Mouse (Mus musculus) myocyte (in vitro differentiated cells): ENCODE data around the gene Agap2.

ENCODE experiments used
- MAX ChIP-seq: IDR thresholded peaks from one replicate; pipeline ENCODE4 v1.6.1; 2011; ENCODE audit warnings: low read depth, mild to moderate bottlenecking, control low read depth
- MYOD1 ChIP-seq, 3 experiments: IDR thresholded peaks; one replicate each; pipeline ENCODE4 v1.6.1; 2011; ENCODE audit warnings: control low read depth in 2 of 3, low read depth in 2 of 3, mild to moderate bottlenecking in 2 of 3, moderate library complexity in 1 of 3; ENCODE audit not compliant: insufficient read length in 2 of 3, control insufficient read depth in 1 of 3
- POLR2A ChIP-seq: IDR thresholded peaks from one replicate; pipeline ENCODE4 v1.6.1; 2011; ENCODE audit warnings: low read depth, mild to moderate bottlenecking, control low read depth, moderate library complexity; ENCODE audit not compliant: insufficient read length
- POLR2AphosphoS2 ChIP-seq: IDR thresholded peaks from one replicate; pipeline ENCODE4 v1.6.1; 2011; ENCODE audit warnings: low read depth, control low read depth; ENCODE audit not compliant: insufficient read length
- SRF ChIP-seq: IDR thresholded peaks from one replicate; pipeline ENCODE4 v1.6.1; 2011; ENCODE audit warnings: low read depth; ENCODE audit not compliant: control insufficient read depth, insufficient read length
- TCF12 ChIP-seq: IDR thresholded peaks from one replicate; pipeline ENCODE4 v1.6.1; 2011; ENCODE audit warnings: mild to moderate bottlenecking, control low read depth; ENCODE audit not compliant: poor library complexity, insufficient read depth, severe bottlenecking
- USF1 ChIP-seq: IDR thresholded peaks from one replicate; pipeline ENCODE4 v1.6.1; 2011; ENCODE audit warnings: low read depth, mild to moderate bottlenecking, control low read depth, moderate library complexity

- TF ChIP-seq TCF12, result no peak
- no peak for TF ChIP-seq POLR2A
- TF ChIP-seq MAX, result no peak
- TF ChIP-seq SRF, result no peak
- no peak for TF ChIP-seq MYOD1 (IDR thresholded peaks at IDR 0.05; ENCODE audit: control insufficient read depth in 1 of 3, insufficient read length in 2 of 3, low read depth in 2 of 3)
- no peak for TF ChIP-seq USF1
- no peak for TF ChIP-seq POLR2AphosphoS2
Observed at GRCm38 (mm10) chr10:127080901-127081780, 6.1 kb downstream of the Agap2 start.
